Comparison of ENCODE assay signal across 13 mouse cellular contexts in genomic region chr4:133687126-133687525, GRCm38 (mm10).
"Had no signal": no experiment of that assay in that cellular context is flagged by ENCODE, and none has a peak within 500 bp of the region (broad histone marks: within the 10 kb centered on the region; RNA-seq: fewer than 3 reads in every experiment).

No protein-coding gene starts in this region.

- DNase-seq: lung, adult 18-20 months; lung, embryonic 14.5 days; lung, postnatal 10 days; lung, postnatal 4 days; midbrain, embryonic 14.5 days; right cerebral cortex, postnatal 14 days; thymus, adult 18-20 months; thymus, postnatal 14 days; thymus, postnatal 36 days had no signal

- H3K9me3 ChIP-seq: midbrain, embryonic 10.5 days; midbrain, embryonic 12.5 days; neural tube, embryonic 12.5 days; stomach, embryonic 15.5 days had no signal

- H3K27me3 ChIP-seq: midbrain, embryonic 12.5 days; neural tube, embryonic 12.5 days; stomach, embryonic 15.5 days had no signal

- H3K4me3 ChIP-seq: midbrain, embryonic 10.5 days; midbrain, embryonic 12.5 days; neural tube, embryonic 12.5 days; stomach, embryonic 15.5 days had no signal

- H3K4me2 ChIP-seq: lung, embryonic 14.5 days; midbrain, embryonic 12.5 days; neural tube, embryonic 12.5 days; stomach, embryonic 15.5 days had no signal

- H3K4me1 ChIP-seq: midbrain, embryonic 10.5 days had no signal

- H3K27ac ChIP-seq: midbrain, embryonic 10.5 days; midbrain, embryonic 12.5 days; neural tube, embryonic 12.5 days; stomach, embryonic 15.5 days had no signal

- H3K9ac ChIP-seq: lung, embryonic 14.5 days; midbrain, embryonic 12.5 days; neural tube, embryonic 12.5 days; stomach, embryonic 15.5 days had no signal
